Mouse (Mus musculus) cerebellum, postnatal 10 days (tissue): Measurements from ENCODE around the gene Kat8.
"Not testable (repeated sequence)": the region's sequence is repeated elsewhere in the genome, so short reads cannot be mapped to it uniquely, and the experiment has no call there.

Experiments
- DNase-seq, 2 experiments: peaks; one replicate each; pipeline ENCODE4 v3.0.0; 2021; ENCODE audit warnings: mixed read lengths in 2 of 2

Kat8 gene

DNA sequence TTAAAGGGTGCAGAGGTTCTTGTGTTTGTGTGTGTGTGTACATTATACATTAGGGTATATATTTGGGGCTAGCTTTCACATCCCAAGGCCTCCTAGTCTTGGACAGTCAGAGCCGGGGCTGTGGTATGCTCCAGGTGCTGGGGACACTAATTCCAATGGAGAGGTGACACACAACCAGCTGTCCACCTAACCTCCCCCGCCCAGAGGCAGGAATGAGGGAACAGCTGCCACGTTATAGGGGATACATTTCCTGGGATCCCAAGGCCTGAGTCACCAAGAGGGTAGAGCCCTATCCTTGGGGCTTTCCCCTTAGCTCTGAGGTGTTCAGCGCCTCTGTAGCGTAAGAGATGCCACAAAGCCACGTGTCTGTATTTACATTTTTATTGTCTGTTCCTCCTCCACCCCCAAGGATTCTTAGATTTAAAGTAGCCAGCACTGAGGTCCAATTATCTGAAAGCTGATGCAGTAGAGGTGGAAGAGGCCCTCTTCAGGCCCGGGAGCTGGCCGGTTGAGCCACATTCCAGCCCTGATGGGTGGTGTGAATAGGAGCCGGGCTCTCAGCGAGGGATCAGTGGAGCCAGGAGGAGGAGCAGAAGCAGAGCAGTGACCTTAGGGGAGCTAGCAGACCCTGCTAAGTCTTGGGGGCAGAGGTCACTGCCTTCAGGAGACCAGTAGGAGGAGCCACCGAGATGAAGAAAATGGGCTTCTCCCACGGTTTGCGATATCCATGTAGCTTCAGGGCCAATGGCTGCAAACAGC is 20.1 kb downstream of the Kat8 start:
- no peak for DNase-seq

DNA sequence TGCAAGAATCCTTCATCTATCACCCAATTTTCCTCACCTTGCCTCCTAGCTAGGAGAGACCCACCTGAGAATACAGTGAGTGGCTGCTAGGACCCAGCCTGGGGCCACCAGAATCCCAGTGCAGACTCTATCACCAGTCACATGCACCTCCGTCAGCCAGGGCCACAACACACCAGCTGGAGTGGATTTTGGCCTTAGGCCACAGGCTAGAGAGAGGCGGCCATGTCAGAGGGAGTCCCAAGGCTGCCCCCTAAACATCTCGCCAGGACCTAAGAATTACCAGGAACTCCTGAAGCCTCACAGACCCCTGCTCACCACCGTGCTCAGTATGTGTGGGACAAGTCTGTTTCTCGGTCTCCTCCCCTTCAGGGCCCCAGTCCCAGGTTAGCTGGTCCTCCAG is 21.8 kb downstream of the Kat8 start:
- peak in 1 of 2 experiments; percentile 22 for DNase-seq

DNA sequence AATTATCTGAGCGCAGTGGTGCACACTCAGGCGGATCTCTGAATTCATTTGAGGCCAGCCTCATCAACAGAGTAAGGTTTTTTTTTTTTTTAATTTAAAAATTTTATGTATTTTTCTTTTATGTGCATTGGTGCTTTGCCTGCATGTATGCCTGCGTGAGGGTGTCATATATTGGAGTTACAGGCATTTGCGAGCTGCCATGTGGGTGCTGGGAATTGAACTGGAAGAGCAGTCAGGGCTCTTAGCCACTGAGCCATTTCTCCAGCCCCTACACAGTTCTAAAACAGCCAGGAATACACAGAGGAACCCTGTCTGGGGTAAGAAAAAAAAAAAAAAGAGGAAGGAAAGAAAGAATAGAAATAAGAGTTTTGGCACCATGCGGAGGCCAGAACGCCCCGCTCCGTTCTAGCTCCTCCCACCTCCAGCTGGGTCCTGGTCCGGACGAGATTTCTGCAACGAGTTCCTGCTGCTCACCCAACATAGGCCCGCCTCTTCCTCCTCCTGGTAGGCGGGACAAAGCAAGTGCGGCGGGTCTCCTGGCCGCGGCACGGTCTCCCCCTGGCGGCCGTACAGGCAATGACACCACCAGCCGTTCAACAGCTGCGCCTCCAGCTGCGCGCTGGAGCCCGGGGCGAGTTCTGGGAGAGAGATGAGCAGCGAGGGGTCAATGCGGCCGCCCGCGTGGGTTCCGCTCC is 22.9 kb downstream of the Kat8 start:
- DNase-seq = peak; percentile 97

DNA sequence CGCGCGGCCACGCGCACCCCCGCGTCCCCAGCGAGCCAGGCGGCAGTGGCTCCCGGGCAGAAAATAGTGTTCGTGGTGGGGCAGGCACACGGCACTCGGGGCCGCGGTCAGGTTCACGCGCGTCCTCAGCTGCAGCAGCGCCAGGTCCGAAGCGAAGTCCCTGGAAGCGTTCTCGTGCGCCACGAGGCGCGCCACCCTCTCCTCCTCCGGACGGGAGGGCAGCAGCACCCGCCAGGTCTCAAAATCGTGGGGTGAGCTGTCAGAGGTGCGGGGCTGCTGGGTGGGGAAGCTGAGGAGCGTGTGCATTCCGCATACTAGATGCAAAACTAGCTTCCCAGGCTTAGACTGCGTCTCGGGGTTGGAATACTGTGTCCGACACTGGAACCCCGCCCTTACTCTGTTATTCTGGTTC is 23.4 kb downstream of the Kat8 start:
- no peak for DNase-seq

DNA sequence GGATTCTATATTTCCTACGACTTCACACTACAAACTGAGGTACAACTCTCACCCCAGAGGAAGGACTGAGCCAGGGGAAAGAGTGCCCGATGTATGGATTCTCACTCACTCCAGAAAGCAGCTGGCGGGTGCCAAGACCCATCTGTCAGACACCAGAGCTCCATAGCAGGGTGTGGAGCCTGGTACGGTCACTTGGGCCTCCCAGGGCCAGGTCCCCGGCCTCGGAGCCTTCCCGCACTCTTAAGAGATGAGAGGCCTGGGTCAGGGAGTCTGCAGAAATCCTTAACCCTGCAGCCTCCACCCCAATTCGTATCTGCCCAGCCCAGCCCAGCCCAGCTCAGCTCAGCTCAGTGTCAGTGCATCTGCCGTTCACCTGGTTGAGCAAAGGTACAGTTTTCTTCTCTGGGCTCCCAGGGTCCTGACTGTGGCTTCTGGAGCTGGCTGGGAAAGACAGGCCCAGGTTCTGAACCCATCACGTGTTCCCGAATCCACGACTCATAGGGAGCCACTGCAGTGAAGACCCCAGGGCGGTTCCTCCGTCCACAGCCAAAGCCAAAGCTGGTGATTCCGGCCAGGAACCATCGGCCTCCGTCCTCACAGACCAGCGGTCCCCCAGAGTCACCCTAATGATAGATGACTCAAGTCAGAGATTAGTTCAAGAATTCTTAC is 24.0 kb downstream of the Kat8 start:
- peak; percentile 27 to 43 for DNase-seq

DNA sequence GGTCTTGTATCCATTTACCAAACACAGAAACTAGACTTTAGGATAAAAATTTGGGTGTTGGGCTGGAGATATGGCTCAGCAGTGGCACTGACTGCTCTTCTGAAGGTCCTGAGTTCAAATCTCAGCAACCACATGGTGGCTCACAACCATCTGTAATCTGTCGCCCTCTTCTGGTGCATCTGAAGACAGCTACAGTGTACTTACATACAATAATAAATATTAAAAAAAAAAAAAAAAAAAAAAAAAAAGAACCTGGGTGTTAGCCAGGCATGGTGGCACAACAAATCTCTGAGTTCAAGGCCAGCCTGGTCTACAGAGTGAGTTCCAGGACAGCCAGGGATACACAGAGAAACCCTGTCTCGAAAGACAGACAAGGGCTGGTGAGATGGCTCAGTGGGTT is 29.8 kb downstream of the Kat8 start:
- not testable (repeated sequence) for DNase-seq

DNA sequence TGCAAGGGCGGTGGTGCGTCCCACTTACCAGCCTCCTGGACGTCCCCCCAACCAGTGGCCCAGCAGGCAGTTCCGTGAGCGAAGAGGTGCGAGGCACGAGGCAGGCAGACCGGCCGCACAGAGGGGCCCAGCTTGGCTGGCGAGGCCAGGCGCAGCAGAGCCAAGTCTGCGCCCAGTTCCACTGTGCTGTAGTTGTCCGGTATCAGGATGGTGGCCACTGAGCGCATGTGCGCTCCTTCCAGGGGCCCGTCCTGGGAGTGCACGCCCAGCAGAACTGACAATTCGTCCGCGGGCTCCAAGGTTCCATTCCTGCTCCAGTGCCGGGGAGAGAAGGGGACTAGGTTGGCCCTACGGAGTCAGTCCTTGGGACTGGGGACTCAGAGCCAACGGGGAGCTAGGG is 32.3 kb downstream of the Kat8 start:
- no peak for DNase-seq

DNA sequence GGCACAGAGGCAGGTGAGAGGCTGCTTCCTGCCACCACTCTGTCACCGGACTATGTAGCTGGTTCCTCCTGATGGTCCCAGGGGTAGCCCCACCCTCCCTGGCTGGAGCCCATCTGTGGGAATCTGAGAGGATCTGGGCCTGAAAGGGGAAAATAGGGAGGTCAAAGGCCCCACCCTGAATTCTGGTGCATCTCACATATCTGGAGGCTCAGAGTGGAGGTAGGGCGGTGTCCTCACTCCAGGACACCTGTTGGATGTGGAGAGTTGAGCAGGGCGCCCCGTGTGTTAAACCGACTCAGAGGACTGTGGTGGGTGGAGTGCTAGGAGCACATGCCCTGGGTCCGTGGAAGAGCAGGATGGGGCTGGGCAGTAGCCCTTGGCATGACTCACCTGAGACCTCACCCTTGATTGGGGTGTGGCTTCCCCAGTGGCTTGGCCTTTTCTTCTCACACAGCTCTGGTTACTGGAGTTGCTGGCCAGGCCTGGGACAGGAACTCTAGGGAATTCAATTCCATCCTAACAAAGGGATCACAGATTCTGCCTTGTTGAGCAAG is 34.2 kb downstream of the Kat8 start, which contains the start of gene Prss36:
TSS of gene Prss36 (minus strand) at position 256 of the 554 bp plus-strand sequence.
- DNase-seq = no peak

DNA sequence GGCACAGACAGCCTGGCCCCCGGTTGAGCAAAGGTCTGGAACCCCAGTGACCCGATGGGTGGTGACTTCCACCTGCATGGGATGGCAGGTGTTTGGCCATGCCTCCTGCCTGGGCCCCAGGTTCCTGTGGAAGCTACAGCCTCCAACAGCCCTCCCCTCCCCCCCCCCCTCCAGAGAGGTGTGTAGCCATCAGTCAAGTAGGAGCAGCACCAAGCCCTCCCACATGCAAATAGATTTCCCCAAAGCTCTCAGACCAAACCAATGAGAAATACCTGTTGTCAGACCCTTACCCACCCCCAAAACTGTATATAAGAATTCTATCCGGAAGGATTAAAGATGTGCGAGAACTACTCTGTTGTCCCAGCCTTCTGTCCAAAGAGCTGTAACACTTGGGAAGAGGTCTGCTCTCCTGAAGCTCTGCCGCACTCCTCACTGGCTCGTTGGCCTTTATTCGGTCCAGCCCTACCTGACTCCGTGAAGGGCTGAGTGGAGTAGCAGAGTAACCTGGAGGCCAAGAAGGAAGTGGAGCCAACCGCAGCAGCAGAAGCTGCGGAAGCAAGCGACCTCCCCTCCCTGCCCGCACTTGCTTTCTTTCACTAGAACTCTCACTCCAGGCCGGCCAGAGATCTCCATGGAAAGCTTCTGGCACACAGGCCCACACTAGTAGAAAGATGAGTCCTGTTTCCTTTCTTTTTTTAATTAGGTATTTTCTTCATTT is 40.7 kb downstream of the Kat8 start:
- no peak for DNase-seq

DNA sequence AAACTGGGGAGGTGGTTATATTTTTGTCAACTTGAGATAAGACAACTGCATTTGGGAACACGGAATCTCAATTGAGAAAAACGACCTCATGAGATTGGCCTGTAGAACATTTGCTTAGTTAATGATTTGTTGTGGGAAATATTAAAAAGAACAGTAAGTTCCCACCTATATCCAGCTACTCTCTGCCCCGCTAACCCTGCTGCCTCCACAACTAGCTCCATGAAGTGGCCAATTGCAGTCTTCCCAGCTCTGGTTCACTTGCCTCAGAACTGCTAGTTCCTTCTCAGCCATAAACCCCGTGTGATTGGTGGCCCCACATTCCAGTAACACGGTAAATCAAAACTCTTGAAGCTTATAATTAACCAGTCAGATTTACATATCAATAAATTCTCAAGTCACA is 47.0 kb downstream of the Kat8 start:
- no peak for DNase-seq

DNA sequence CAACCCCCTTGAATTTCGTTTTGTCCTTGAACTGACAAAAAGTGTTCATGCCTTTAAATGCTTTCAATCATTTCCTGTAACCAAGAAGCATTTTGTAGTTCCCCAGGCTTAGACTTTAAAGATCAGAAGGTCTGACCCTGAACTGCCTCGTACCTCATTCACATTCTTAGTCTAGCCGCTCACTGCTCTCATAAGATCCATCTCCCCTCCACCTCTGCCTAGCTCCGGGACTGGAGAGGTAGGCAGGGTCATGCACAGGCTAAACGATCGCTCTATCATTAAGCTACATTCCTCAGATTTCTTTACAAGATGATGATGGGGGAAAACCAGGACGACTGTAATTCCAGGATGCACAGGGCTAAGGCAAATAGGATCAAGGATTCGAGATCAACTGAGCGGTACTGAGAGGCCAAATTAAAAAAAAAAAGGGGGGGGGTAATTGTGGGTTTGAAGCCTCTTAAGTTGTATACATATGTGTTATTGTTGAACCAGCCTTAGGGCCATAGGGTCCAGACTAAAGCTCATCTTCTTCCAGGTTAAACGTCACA is 54.1 kb downstream of the Kat8 start:
- peak in 1 of 2 experiments; percentile 45 for DNase-seq

DNA sequence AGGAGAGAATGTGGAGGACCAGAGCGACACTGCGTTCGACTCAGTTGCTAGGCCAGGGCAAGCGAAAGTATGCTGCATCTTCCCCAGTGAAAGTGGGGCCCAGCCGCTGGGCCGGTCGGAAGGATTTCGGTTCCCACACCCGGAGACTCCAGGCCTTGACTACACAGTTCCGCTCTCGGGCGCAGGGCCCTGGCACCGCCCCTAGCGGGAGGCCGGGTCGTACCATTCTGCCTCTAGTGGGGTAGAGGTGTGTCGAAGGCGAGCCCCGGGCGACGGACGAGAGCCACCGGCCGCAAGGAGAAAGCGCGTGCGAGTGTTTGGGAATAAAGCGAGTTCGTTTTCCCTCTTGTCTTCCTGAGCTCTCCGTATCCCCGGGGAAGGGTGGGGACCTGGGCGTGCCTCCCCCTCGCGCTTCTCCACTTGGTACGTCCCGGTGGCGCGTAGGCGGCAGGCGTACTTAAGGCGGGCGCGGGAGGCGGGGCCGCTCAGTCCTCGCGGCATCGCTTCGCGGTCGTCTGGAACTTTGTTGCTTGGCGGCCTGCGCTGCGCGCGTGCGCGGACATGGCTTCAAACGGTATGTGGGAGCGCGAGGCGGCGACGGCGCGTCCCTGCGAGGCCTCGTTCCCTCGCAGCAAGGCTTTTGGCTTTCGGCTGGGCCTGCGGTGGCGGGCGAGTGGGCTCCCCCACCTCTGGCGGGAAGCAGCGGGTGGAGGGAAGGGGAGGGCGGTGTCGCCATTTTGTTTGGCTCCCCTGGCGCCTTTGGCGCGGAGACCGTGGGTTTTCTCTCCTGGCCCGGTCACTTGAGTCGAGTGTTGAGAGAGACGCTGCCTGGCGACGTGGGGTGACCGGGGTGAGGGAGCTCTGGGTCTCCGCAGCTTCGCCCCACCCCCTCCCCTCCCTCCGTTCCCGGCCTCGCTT is 54.9 kb downstream of the Kat8 start, which contains the start of gene Fus:
TSS of gene Fus (plus strand) at position 454 of the 918 bp plus-strand sequence.
- DNase-seq = peak; percentile 98 to 99

DNA sequence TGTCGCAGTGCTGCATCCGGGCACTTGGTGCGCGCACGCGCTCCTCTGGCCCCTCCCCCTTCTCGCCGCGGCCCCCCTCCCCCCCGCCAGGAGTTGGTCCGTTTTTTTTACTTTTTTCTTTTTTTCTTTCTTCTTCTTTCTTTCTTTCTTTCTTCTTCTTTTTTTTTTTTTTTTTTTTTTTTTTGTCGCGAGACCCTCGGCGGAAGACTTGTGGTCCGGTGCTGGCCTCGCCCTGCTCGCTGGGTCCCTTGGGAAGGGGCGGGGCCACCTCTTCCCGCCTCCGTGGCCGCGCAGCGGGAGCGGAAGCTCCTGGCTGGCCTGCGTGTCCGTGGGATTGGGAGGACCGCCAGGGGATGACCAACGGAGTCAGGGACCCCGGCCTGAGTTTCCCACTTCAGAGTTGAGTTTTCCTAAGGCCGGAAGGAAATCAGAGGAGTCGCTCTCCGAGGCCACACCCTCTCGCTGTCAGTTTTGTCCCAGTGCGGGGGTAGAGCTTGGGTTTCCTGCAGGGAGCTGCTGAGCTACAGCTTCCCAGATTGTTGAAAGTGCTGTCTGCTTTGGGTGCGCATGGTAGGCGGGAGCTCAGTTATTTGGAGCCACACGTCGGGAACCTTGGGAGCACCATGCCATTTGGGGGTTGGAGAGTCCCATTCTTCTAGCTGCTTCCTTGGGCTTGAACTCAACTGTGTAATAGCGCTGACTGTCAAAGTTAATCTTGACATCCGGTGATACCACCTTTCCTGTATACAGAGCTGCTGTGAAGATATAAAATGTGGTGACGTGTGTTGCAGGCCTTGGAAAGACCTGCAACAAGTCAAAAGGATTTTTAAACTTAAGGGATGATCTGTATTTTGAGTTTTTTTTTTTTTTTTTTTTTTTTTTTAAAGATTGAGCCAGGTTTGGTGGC is 55.9 kb downstream of the Kat8 start:
- peak; percentile 88 to 92 for DNase-seq

DNA sequence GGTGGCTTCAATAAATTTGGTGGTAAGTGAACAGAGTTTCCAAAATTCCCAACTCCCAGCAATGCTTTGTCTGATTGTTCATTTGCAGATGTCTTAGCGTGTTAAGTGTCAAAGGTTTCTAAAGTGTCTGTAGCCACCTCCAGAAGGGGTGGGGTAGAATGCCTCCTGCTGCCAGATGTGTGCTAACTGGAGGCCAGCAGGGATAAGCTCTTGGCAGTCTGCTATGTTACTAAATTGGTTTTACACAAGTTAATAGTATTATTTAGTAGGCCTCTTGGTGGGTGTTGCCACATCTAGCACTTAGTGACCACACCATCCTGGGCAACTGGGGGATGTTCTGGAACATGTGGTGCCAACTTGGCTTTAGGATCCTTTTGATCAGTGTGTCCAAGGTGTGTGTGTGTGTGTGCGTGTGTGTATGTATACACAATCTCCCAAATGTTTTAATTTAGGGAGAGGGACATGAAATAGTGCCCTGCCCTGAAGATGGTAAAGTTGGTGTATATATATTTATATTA is 62.2 kb downstream of the Kat8 start:
- DNase-seq = no peak
